Mouse (Mus musculus) lung, postnatal 0 days (tissue): ENCODE measurements at regions not wholly inside any gene's neighbourhood (a gene's known extent, or its start where the extent isn't known, plus 50 kb on each side); places are given as distances from the start of the nearest gene placed in this dataset.

Source experiments
- CTCF ChIP-seq: IDR thresholded peaks from 2 replicates; pipeline ENCODE4 v1.5.1; 2016; ENCODE audit warnings: antibody characterized with exemption, mild to moderate bottlenecking
- EP300 ChIP-seq: IDR thresholded peaks from 2 replicates; pipeline ENCODE4 v1.6.1; 2016; ENCODE audit warnings: antibody characterized with exemption, mild to moderate bottlenecking, control low read depth

- TF ChIP-seq EP300: no peak
- TF ChIP-seq CTCF: no peak
Measured at GRCm38 (mm10) chr13:39440336-39440735, 479.7 kb upstream of the Slc35b3 start.
